Mouse (Mus musculus): ENCODE measurements around the gene Ankle2.

Ankle2 gene

GRCm38 (mm10) chr5:110230780-110231461 is at the start of gene Ankle2:
Ankle2 (plus strand) TSS chr5:110231004.
- DNase-seq (ENCODE audit: low spot score in 2 of 2) = peak; percentile 82 to 92

GRCm38 (mm10) chr5:110181716-110182115 is 49.1 kb upstream of the Ankle2 start:
- no peak for DNase-seq (ENCODE audit: low spot score in 2 of 2)

- DNase-seq (ENCODE audit: low spot score in 2 of 2) = no peak
These were observed 27.5 kb upstream of the Ankle2 start for GRCm38 (mm10) chr5:110203164-110203895.

- no peak for DNase-seq (ENCODE audit: low spot score in 2 of 2)
These were observed 26.0 kb upstream of the Ankle2 start for GRCm38 (mm10) chr5:110204777-110205176.

GRCm38 (mm10) chr5:110211312-110211711 is 19.5 kb upstream of the Ankle2 start:
- no peak for DNase-seq (ENCODE audit: low spot score in 2 of 2)

- DNase-seq (ENCODE audit: low spot score in 2 of 2) = no peak
These were observed 14.0 kb upstream of the Ankle2 start for GRCm38 (mm10) chr5:110216780-110217179.

- no peak for DNase-seq (ENCODE audit: low spot score in 2 of 2)
These were observed 10.5 kb upstream of the Ankle2 start for GRCm38 (mm10) chr5:110220331-110220730.

GRCm38 (mm10) chr5:110222757-110223156 is 8.0 kb upstream of the Ankle2 start:
- no peak for DNase-seq (ENCODE audit: low spot score in 2 of 2)

GRCm38 (mm10) chr5:110225056-110225455 is 5.7 kb upstream of the Ankle2 start:
- DNase-seq (ENCODE audit: low spot score in 2 of 2) = no peak

GRCm38 (mm10) chr5:110227336-110227883 is 3.4 kb upstream of the Ankle2 start:
- DNase-seq (ENCODE audit: low spot score in 2 of 2) = no peak

- DNase-seq (ENCODE audit: low spot score in 2 of 2) = no peak
These were observed 414 bp upstream of the Ankle2 start for GRCm38 (mm10) chr5:110230401-110230779.

GRCm38 (mm10) chr5:110231638-110232037 is 834 bp downstream of the Ankle2 start:
- no peak for DNase-seq (ENCODE audit: low spot score in 2 of 2)

- no peak for DNase-seq (ENCODE audit: low spot score in 2 of 2)
These were observed 1.5 kb downstream of the Ankle2 start for GRCm38 (mm10) chr5:110232346-110232745.

- no peak for DNase-seq (ENCODE audit: low spot score in 2 of 2)
These were observed 13.3 kb downstream of the Ankle2 start for GRCm38 (mm10) chr5:110244091-110244490.

GRCm38 (mm10) chr5:110266941-110267340 is 36.1 kb downstream of the Ankle2 start:
- DNase-seq (ENCODE audit: low spot score in 2 of 2) = no peak

- peak; percentile 73 to 86 for DNase-seq (ENCODE audit: low spot score in 2 of 2)
These were observed 38.6 kb downstream of the Ankle2 start, which contains the start of gene Pgam5 for GRCm38 (mm10) chr5:110269141-110270101. Pgam5 (minus strand) TSS chr5:110269913.

- no peak for DNase-seq (ENCODE audit: low spot score in 2 of 2)
These were observed 39.4 kb downstream of the Ankle2 start for GRCm38 (mm10) chr5:110270242-110270641.

GRCm38 (mm10) chr5:110274147-110274546 is 43.3 kb downstream of the Ankle2 start:
- no peak for DNase-seq (ENCODE audit: low spot score in 2 of 2)

GRCm38 (mm10) chr5:110274846-110275245 is 44.0 kb downstream of the Ankle2 start:
- no peak for DNase-seq (ENCODE audit: low spot score in 2 of 2)

GRCm38 (mm10) chr5:110276391-110276790 is 45.6 kb downstream of the Ankle2 start:
- DNase-seq (ENCODE audit: low spot score in 2 of 2) = no peak

- DNase-seq (ENCODE audit: low spot score in 2 of 2) = no peak
These were observed 46.1 kb downstream of the Ankle2 start for GRCm38 (mm10) chr5:110276910-110277309.

- DNase-seq (ENCODE audit: low spot score in 2 of 2) = no peak
These were observed 51.2 kb downstream of the Ankle2 start for GRCm38 (mm10) chr5:110281984-110282383.

All from frontal cortex, postnatal 10 days (tissue).